Mouse (Mus musculus) heart, embryonic 16.5 days (tissue): ENCODE measurements around the gene Ndufv3. TPM values are rescaled to one million over a fixed set of nuclear protein-coding genes. Genes with fewer than 3 reads are reported as not detected.
A peak's percentile ranks its signal among the peaks of the same experiment; 100 is the strongest.

ENCODE experiments used
- ATAC-seq: fragments of 200-750 bp; cut with Nextera tagmentation; replicated peaks from 2 replicates; pipeline ENCODE4 v1.8.0; 2017; ENCODE audit warnings: moderate number of reproducible peaks; ENCODE audit not compliant: insufficient read depth, low FRiP score; ENCODE audit errors: extremely low read depth
- H3K27ac ChIP-seq: fragments of 300-500 bp; sonication (generic); 2 replicates; pipeline ENCODE4 v1.5.1; 2014; ENCODE audit warnings: mild to moderate bottlenecking, low read length, control low read depth, moderate library complexity
- H3K27me3 ChIP-seq: fragments of 300-500 bp; sonication (generic); 2 replicates; pipeline ENCODE4 v1.6.1; 2014; ENCODE audit warnings: low read length, mixed read lengths; ENCODE audit not compliant: control insufficient read depth, insufficient read depth
- H3K36me3 ChIP-seq: fragments of 300-500 bp; sonication (generic); 2 replicates; pipeline ENCODE4 v1.6.1; 2014; ENCODE audit not compliant: control insufficient read depth, insufficient read depth
- H3K4me1 ChIP-seq: fragments of 300-500 bp; sonication (generic); 2 replicates; pipeline ENCODE4 v1.6.1; 2014; ENCODE audit warnings: low read length, mixed read lengths; ENCODE audit not compliant: control insufficient read depth, insufficient read depth
- H3K4me2 ChIP-seq: fragments of 300-500 bp; sonication (generic); 2 replicates; pipeline ENCODE4 v1.6.1; 2014; ENCODE audit warnings: low read depth, mild to moderate bottlenecking, control low read depth, low read length
- H3K4me3 ChIP-seq: fragments of 300-500 bp; sonication (generic); 2 replicates; pipeline ENCODE4 v1.5.1; 2014; ENCODE audit warnings: mild to moderate bottlenecking, control low read depth, low read length
- H3K9ac ChIP-seq: fragments of 300-500 bp; sonication (generic); 2 replicates; pipeline ENCODE4 v1.6.1; 2014; ENCODE audit warnings: low read length, control low read depth
- H3K9me3 ChIP-seq: fragments of 300-500 bp; sonication (generic); replicated peaks from 2 replicates; pipeline ENCODE4 v1.6.1; 2016; ENCODE audit warnings: low read length; ENCODE audit not compliant: control insufficient read depth
- WGBS: fragments of 180-500 bp; shearing (Covaris S2); extraction: QIAGEN DNeasy Blood & Tissue Kit; methylation state at CpG from one replicate; pipeline ENCODE4 v1.1.7; 2014; 5-methylcytosine and 5-hydroxymethylcytosine counted together
- polyA plus RNA-seq: library from polyadenylated mRNA; unstranded; fragments of >200 nt; fragmentation: Nextera tagmentation; extraction: Ambion mirVana; gene quantifications from 2 replicates; pipeline ENCODE4 v1.2.1, GENCODE M21; 2015

Gene Ndufv3
- 625 and 628 TPM in 2 replicates for polyA plus RNA-seq

GRCm38 (mm10) chr17:31519946-31520838 lies at the start of gene Ndufv3, which contains the start of gene Wdr4:
Ndufv3 (plus strand) TSS chr17:31520115.
Wdr4 (minus strand) TSS chr17:31519980.
- no peaks in the 10 kb centered on the region for H3K9me3 ChIP-seq
- ATAC-seq, result peak; percentile 98

GRCm38 (mm10) chr17:31470766-31471418 lies 49.0 kb upstream of the Ndufv3 start:
- Histone ChIP-seq H3K9me3 (no peaks in the 10 kb centered on the region), H3K4me3 (no peak overlapping the region), H3K4me1 (no peaks in the 10 kb centered on the region), H3K9ac (no peak overlapping the region), H3K4me2 (no peak overlapping the region), H3K27me3 (no peaks in the 10 kb centered on the region), H3K27ac (no peak overlapping the region), H3K36me3 (0 out of 2 replicates have a peak, but pooled peaks cover 3% of the 10 kb centered on the region)
- no peak for ATAC-seq
- WGBS, result 90% methylated on average over 5 of the region's 5 CpGs

More at GRCm38 (mm10) chr17:31519946-31520838, at the start of gene Ndufv3, which contains the start of gene Wdr4:
- Histone ChIP-seq H3K27ac (peak within 1 kb of the TSS; percentile 95), H3K4me1 (peaks cover 21% of the 10 kb centered on the region), H3K4me2 (peak within 1 kb of the TSS; percentile 70), H3K36me3 (peaks cover 15% of the 10 kb centered on the region), H3K4me3 (peak within 1 kb of the TSS; percentile 99), H3K27me3 (no peaks in the 10 kb centered on the region), H3K9ac (peak within 1 kb of the TSS; percentile 96)
- under 1% methylated on average over 45 of the region's 45 CpGs for WGBS

GRCm38 (mm10) chr17:31474388-31474787 lies 45.5 kb upstream of the Ndufv3 start:
- H3K9me3 ChIP-seq, result no peaks in the 10 kb centered on the region
- WGBS, result 79% methylated on average over 6 of the region's 6 CpGs
- no peak for ATAC-seq
- H3K4me3 ChIP-seq, result no peak overlapping the region
- no peak overlapping the region for H3K27ac ChIP-seq
- no peak overlapping the region for H3K9ac ChIP-seq
- H3K27me3 ChIP-seq, result no peaks in the 10 kb centered on the region
- no peaks in the 10 kb centered on the region for H3K36me3 ChIP-seq
- H3K4me1 ChIP-seq, result no peaks in the 10 kb centered on the region
- H3K4me2 ChIP-seq, result no peak overlapping the region

GRCm38 (mm10) chr17:31478606-31479005 lies 41.3 kb upstream of the Ndufv3 start:
- H3K27ac ChIP-seq, result no peak overlapping the region
- ATAC-seq, result no peak

GRCm38 (mm10) chr17:31479108-31479844 lies 40.6 kb upstream of the Ndufv3 start:
- Histone ChIP-seq H3K36me3 (no peaks in the 10 kb centered on the region), H3K9ac (no peak overlapping the region), H3K27ac (no peak overlapping the region), H3K4me3 (no peak overlapping the region), H3K4me2 (no peak overlapping the region), H3K9me3 (no peaks in the 10 kb centered on the region), H3K27me3 (no peaks in the 10 kb centered on the region), H3K4me1 (no peaks in the 10 kb centered on the region)
- no peak for ATAC-seq
- 51% methylated on average over 11 of the region's 11 CpGs for WGBS

More at GRCm38 (mm10) chr17:31478606-31479005, 41.3 kb upstream of the Ndufv3 start:
- Histone ChIP-seq H3K9me3 (no peaks in the 10 kb centered on the region), H3K9ac (no peak overlapping the region), H3K4me1 (no peaks in the 10 kb centered on the region), H3K36me3 (no peaks in the 10 kb centered on the region), H3K27me3 (no peaks in the 10 kb centered on the region), H3K4me2 (no peak overlapping the region), H3K4me3 (no peak overlapping the region)
- WGBS, result 81% methylated on average over 7 of the region's 7 CpGs

GRCm38 (mm10) chr17:31486616-31487198 lies 33.2 kb upstream of the Ndufv3 start:
- H3K27me3 ChIP-seq, result no peaks in the 10 kb centered on the region
- no peak overlapping the region for H3K4me2 ChIP-seq
- no peak overlapping the region for H3K9ac ChIP-seq
- no peaks in the 10 kb centered on the region for H3K4me1 ChIP-seq
- no peaks in the 10 kb centered on the region for H3K36me3 ChIP-seq
- no peak for ATAC-seq
- no peaks in the 10 kb centered on the region for H3K9me3 ChIP-seq
- WGBS, result 86% methylated on average over 10 of the region's 10 CpGs
- H3K27ac ChIP-seq, result no peak overlapping the region
- H3K4me3 ChIP-seq, result no peak overlapping the region

GRCm38 (mm10) chr17:31487433-31488060 lies 32.4 kb upstream of the Ndufv3 start:
- 53% methylated on average over 6 of the region's 6 CpGs for WGBS
- Histone ChIP-seq H3K9ac (no peak overlapping the region), H3K36me3 (no peaks in the 10 kb centered on the region), H3K4me3 (no peak overlapping the region), H3K27ac (no peak overlapping the region), H3K9me3 (no peaks in the 10 kb centered on the region), H3K4me1 (no peaks in the 10 kb centered on the region), H3K27me3 (no peaks in the 10 kb centered on the region), H3K4me2 (no peak overlapping the region)
- no peak for ATAC-seq

GRCm38 (mm10) chr17:31491355-31491754 lies 28.6 kb upstream of the Ndufv3 start:
- Histone ChIP-seq H3K9ac (no peak overlapping the region), H3K9me3 (no peaks in the 10 kb centered on the region), H3K27me3 (no peaks in the 10 kb centered on the region), H3K27ac (no peak overlapping the region), H3K4me3 (no peak overlapping the region), H3K36me3 (peaks cover 4% of the 10 kb centered on the region), H3K4me1 (no peaks in the 10 kb centered on the region), H3K4me2 (no peak overlapping the region)
- no peak for ATAC-seq
